Comparison of ENCODE assay signal across 14 mouse cellular contexts in the genomic region with DNA sequence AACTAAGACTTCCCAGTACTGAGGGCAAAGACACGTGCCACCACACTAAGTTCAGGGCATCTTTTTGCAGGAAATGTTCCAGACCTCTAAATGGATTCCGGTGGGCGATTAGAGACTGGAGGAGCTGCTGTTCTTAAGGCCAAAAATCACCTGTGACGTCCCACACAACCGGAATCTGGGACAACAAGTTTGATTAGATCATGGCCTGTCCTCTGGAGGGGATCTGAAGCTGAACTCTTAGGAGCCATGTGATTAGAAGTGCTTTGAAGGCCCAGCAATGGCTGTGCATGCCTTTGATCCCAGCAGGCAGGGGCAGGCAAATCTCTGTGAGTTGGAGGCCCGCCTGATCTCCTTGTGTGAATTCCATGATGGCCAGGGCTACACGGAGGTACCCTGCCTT. TPM values are rescaled to one million over a fixed set of nuclear protein-coding genes. Genes with fewer than 3 reads are reported as not detected.
DNase-seq lines count a peak whose midpoint lies in the region; ATAC-seq and TF ChIP-seq lines count a peak whose summit lies in the region.
"Had no signal": no experiment of that assay in that cellular context is flagged by ENCODE, and none has a peak within 500 bp of the region (broad histone marks: within the 10 kb centered on the region; RNA-seq: fewer than 3 reads in every experiment).

No protein-coding gene starts in this region.

- H3K4me1 ChIP-seq in heart, embryonic 11.5 days (ENCODE audit: control insufficient read depth, insufficient read depth, low read length), result peaks cover 21% of the 10 kb centered on the region
- H3K4me1 ChIP-seq in heart, embryonic 10.5 days, result peaks cover 52% of the 10 kb centered on the region
- H3K4me1 ChIP-seq in embryonic facial prominence, embryonic 15.5 days, result peaks cover 67% of the 10 kb centered on the region

- DNase-seq in cerebellum, adult 9-10 months, result peak; percentile 67
- DNase-seq in cerebellum, postnatal 4 days (ENCODE audit: low spot score in 2 of 2), result no peak
- DNase-seq in heart, embryonic 10.5 days (ENCODE audit: low spot score), result no peak
- no peak for DNase-seq in layer of hippocampus, adult 2 months (ENCODE audit: low spot score in 2 of 2)
- DNase-seq in layer of hippocampus, postnatal 14 days (ENCODE audit: low spot score in 2 of 2), result no peak
- no peak for DNase-seq in right cerebral cortex, postnatal 14 days
- DNase-seq: spleen, adult 18-20 months had no signal

- 57% methylated on average over 7 of the region's 7 CpGs for WGBS in heart, embryonic 11.5 days (ENCODE audit: insufficient replicate concordance)
- 52% methylated on average over 7 of the region's 7 CpGs for WGBS in heart, embryonic 10.5 days
- WGBS in embryonic facial prominence, embryonic 15.5 days, result 63% methylated on average over 7 of the region's 7 CpGs

- H3K27ac ChIP-seq in heart, embryonic 11.5 days (ENCODE audit: low read depth, low read length), result peak overlapping the region; percentile 42
- no peak overlapping the region for H3K27ac ChIP-seq in heart, embryonic 10.5 days
- peak overlapping the region; percentile 100 for H3K27ac ChIP-seq in layer of hippocampus, adult 2 months
- H3K27ac ChIP-seq in embryonic facial prominence, embryonic 15.5 days (replicated peaks), result peak overlapping the region; percentile 63; the same call in 1 of the 2 replicates
- H3K27ac ChIP-seq: hindbrain, embryonic 15.5 days had no signal

- H3K9ac ChIP-seq in heart, embryonic 11.5 days (ENCODE audit: low read depth, low read length), result no peak overlapping the region
- H3K9ac ChIP-seq in embryonic facial prominence, embryonic 15.5 days, result no peak overlapping the region
- H3K9ac ChIP-seq: hindbrain, embryonic 15.5 days had no signal

- no peaks in the 10 kb centered on the region for H3K9me3 ChIP-seq in heart, embryonic 11.5 days (replicated peaks; ENCODE audit: control insufficient read depth, low read length)
- H3K9me3 ChIP-seq in heart, embryonic 10.5 days, result no peaks in the 10 kb centered on the region
- H3K9me3 ChIP-seq in embryonic facial prominence, embryonic 15.5 days (replicated peaks), result no peaks in the 10 kb centered on the region
- H3K9me3 ChIP-seq: hindbrain, embryonic 15.5 days; megakaryocyte, embryonic 14.5 days had no signal

- H3K4me3 ChIP-seq in heart, embryonic 11.5 days (ENCODE audit: low read depth, low read length), result no peak overlapping the region
- H3K4me3 ChIP-seq in heart, embryonic 10.5 days, result no peak overlapping the region
- H3K4me3 ChIP-seq in layer of hippocampus, adult 2 months, result no peak overlapping the region
- H3K4me3 ChIP-seq in embryonic facial prominence, embryonic 15.5 days (replicated peaks), result no peak overlapping the region
- H3K4me3 ChIP-seq: hindbrain, embryonic 15.5 days had no signal

- no peak for ATAC-seq in heart, embryonic 11.5 days (replicated peaks; ENCODE audit: insufficient number of reproducible peaks, low FRiP score, low TSS enrichment)
- ATAC-seq in embryonic facial prominence, embryonic 15.5 days (ENCODE audit: insufficient number of reproducible peaks, low FRiP score, low TSS enrichment, low read depth), result no peak
- ATAC-seq: intestine, embryonic 16.5 days; lung, postnatal 0 days had no signal

- TF ChIP-seq CTCF in layer of hippocampus, adult 2 months (conservative IDR thresholded peaks at IDR 0.05), result no peak

- no peak overlapping the region for H3K4me2 ChIP-seq in heart, embryonic 11.5 days
- no peak overlapping the region for H3K4me2 ChIP-seq in embryonic facial prominence, embryonic 15.5 days (replicated peaks)
- H3K4me2 ChIP-seq: hindbrain, embryonic 15.5 days; liver, embryonic 11.5 days had no signal

- no peaks in the 10 kb centered on the region for H3K27me3 ChIP-seq in heart, embryonic 11.5 days (ENCODE audit: control insufficient read depth, insufficient read depth, low read length)
- H3K27me3 ChIP-seq in heart, embryonic 10.5 days (ENCODE audit: insufficient read depth, poor library complexity, severe bottlenecking), result no peaks in the 10 kb centered on the region
- no peaks in the 10 kb centered on the region for H3K27me3 ChIP-seq in embryonic facial prominence, embryonic 15.5 days
- H3K27me3 ChIP-seq: hindbrain, embryonic 15.5 days; megakaryocyte, embryonic 14.5 days had no signal

- H3K36me3 ChIP-seq in heart, embryonic 11.5 days (ENCODE audit: control insufficient read depth, insufficient read depth, low read length), result peaks cover 19% of the 10 kb centered on the region
- H3K36me3 ChIP-seq in heart, embryonic 10.5 days, result peaks cover 42% of the 10 kb centered on the region
- peaks cover 43% of the 10 kb centered on the region for H3K36me3 ChIP-seq in embryonic facial prominence, embryonic 15.5 days
- H3K36me3 ChIP-seq: hindbrain, embryonic 15.5 days had no signal

RNA-seq across cellular contexts. Expression of gene Gsk3a, which starts 3.0 kb away (rescaled TPM):
- 10.4 and 11.6 TPM in 2 replicates for polyA plus RNA-seq in heart, embryonic 11.5 days (2014; fragmentation: Nextera tagmentation; extraction: Ambion mirVana)
- 8.2 and 11.9 TPM in 2 replicates for polyA plus RNA-seq in heart, embryonic 10.5 days (2016; fragmentation: Nextera tagmentation; extraction: Ambion mirVana)
- 100 to 1,000 TPM; 206 to 220 TPM for total RNA-seq in layer of hippocampus, adult 2 months (2021)
- total RNA-seq in layer of hippocampus, postnatal 14 days (2021), result 100 to 1,000 TPM; 184 to 190 TPM
- 11.5 and 13.0 TPM in 2 replicates for polyA plus RNA-seq in embryonic facial prominence, embryonic 15.5 days (2015; fragmentation: Nextera tagmentation; extraction: Ambion mirVana)

RNA-seq across cellular contexts. Expression of gene Erf, which starts 9.9 kb away (rescaled TPM):
- 20.5 and 25.0 TPM in 2 replicates for polyA plus RNA-seq in heart, embryonic 11.5 days (2014; fragmentation: Nextera tagmentation; extraction: Ambion mirVana)
- polyA plus RNA-seq in heart, embryonic 10.5 days (2016; fragmentation: Nextera tagmentation; extraction: Ambion mirVana), result 9.2 and 17.9 TPM in 2 replicates
- 10 to 100 TPM; 40.3 to 45.1 TPM for total RNA-seq in layer of hippocampus, adult 2 months (2021)
- 10 to 100 TPM; 41.0 to 47.2 TPM for total RNA-seq in layer of hippocampus, postnatal 14 days (2021)
- 21.0 and 22.1 TPM in 2 replicates for polyA plus RNA-seq in embryonic facial prominence, embryonic 15.5 days (2015; fragmentation: Nextera tagmentation; extraction: Ambion mirVana)

RNA-seq across cellular contexts. Expression of gene Zfp526, which starts 19.4 kb away (rescaled TPM):
- 2.3 and 2.7 TPM in 2 replicates for polyA plus RNA-seq in heart, embryonic 11.5 days (2014; fragmentation: Nextera tagmentation; extraction: Ambion mirVana)
- polyA plus RNA-seq in heart, embryonic 10.5 days (2016; fragmentation: Nextera tagmentation; extraction: Ambion mirVana), result 2.5 and 3.0 TPM in 2 replicates
- total RNA-seq in layer of hippocampus, adult 2 months (2021), result 10 to 100 TPM; 10.5 to 12.7 TPM
- total RNA-seq in layer of hippocampus, postnatal 14 days (2021), result 10 to 100 TPM in 1 of 2 experiments, 1 to 10 TPM in 1; 9.0 to 10.2 TPM
- polyA plus RNA-seq in embryonic facial prominence, embryonic 15.5 days (2015; fragmentation: Nextera tagmentation; extraction: Ambion mirVana), result 3.3 TPM in 2 replicates

RNA-seq across cellular contexts. Expression of gene Dedd2, which starts 20.2 kb away (rescaled TPM):
- polyA plus RNA-seq in heart, embryonic 11.5 days (2014; fragmentation: Nextera tagmentation; extraction: Ambion mirVana), result 5.3 and 6.7 TPM in 2 replicates
- 6.7 and 8.1 TPM in 2 replicates for polyA plus RNA-seq in heart, embryonic 10.5 days (2016; fragmentation: Nextera tagmentation; extraction: Ambion mirVana)
- total RNA-seq in layer of hippocampus, adult 2 months (2021), result 10 to 100 TPM; 23.7 to 24.1 TPM
- 10 to 100 TPM; 24.9 to 25.6 TPM for total RNA-seq in layer of hippocampus, postnatal 14 days (2021)
- polyA plus RNA-seq in embryonic facial prominence, embryonic 15.5 days (2015; fragmentation: Nextera tagmentation; extraction: Ambion mirVana), result 13.2 and 14.7 TPM in 2 replicates

RNA-seq across cellular contexts. Expression of gene Cic, which starts 26.9 kb away (rescaled TPM):
- 25.0 and 31.5 TPM in 2 replicates for polyA plus RNA-seq in heart, embryonic 11.5 days (2014; fragmentation: Nextera tagmentation; extraction: Ambion mirVana)
- 17.0 and 28.7 TPM in 2 replicates for polyA plus RNA-seq in heart, embryonic 10.5 days (2016; fragmentation: Nextera tagmentation; extraction: Ambion mirVana)
- total RNA-seq in layer of hippocampus, adult 2 months (2021), result 100 to 1,000 TPM; 218 to 225 TPM
- total RNA-seq in layer of hippocampus, postnatal 14 days (2021), result 100 to 1,000 TPM; 209 to 228 TPM
- 46.3 and 50.6 TPM in 2 replicates for polyA plus RNA-seq in embryonic facial prominence, embryonic 15.5 days (2015; fragmentation: Nextera tagmentation; extraction: Ambion mirVana)
